Mouse (Mus musculus): ENCODE data around the gene Ugt2b38. TPM values are rescaled to one million over a fixed set of nuclear protein-coding genes. Genes with fewer than 3 reads are reported as not detected.
"Not testable (repeated sequence)": the region's sequence is repeated elsewhere in the genome, so short reads cannot be mapped to it uniquely, and the experiment has no call there.

Gene Ugt2b38
- total RNA-seq (2021), result under 1 TPM in 1 of 2 experiments, not detected in 1; 0.36 TPM
- long read RNA-seq, experiment 1, result 0 reads
- long read RNA-seq, experiment 2, result 0 reads

DNA sequence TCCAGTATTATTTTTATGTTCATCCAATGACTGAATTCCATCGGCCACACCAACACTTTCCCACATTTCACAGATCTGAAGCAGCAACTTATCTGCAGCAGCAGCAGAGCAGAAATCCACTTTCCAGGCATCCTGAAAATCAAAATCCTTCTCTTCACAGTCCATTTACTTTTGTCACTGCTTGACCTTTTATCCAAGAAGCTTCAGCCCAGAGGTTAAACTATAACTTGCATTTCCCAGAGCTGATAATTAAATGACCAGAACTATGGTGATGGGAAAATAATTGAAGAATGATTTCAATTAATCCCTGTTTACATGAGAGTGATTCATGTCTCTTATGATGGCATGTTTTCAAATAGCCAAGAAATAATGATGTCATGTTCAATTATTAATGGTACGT lies at the start of gene Ugt2b38:
Ugt2b38 (minus strand) TSS at position 163 of the 400 bp plus-strand sequence.
- DNase-seq, result not testable (repeated sequence)

- no peak for DNase-seq
Measured at GRCm38 (mm10) chr5:87458810-87459209, 34.8 kb upstream of the Ugt2b38 start.

GRCm38 (mm10) chr5:87457701-87458100 lies 33.7 kb upstream of the Ugt2b38 start:
- no peak for DNase-seq

DNA sequence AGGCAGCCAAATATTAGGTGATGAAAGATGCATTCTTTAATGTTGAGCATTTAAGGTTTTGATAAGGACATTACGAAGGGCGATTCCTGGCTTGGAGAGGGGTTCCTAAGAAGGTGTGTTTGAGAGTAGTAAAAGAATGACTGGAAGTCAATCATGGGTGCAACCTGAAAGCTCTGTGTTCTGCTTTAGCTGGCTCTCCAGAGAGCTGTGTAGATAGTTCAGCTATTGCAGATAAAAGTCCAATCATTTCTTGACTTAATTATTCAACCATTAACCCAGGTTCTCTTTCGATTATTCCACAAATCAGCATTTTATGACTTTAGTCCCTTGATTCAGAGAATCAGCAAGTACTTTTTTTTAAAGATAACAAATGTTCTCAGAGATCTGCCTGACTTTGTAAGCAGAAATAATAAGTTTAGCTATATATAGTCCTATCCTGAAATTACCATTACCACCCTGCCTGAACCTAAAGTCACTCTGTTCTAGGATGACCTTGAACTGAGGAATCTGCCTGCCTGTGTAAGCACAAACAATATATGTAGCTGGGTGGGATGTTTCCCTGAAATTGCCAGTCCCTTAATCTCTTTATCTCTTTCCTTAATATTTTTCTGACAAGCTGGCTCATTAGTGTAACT lies 32.3 kb upstream of the Ugt2b38 start:
- no peak for DNase-seq

- no peak for DNase-seq
Measured at GRCm38 (mm10) chr5:87455519-87455918, 31.5 kb upstream of the Ugt2b38 start.

DNA sequence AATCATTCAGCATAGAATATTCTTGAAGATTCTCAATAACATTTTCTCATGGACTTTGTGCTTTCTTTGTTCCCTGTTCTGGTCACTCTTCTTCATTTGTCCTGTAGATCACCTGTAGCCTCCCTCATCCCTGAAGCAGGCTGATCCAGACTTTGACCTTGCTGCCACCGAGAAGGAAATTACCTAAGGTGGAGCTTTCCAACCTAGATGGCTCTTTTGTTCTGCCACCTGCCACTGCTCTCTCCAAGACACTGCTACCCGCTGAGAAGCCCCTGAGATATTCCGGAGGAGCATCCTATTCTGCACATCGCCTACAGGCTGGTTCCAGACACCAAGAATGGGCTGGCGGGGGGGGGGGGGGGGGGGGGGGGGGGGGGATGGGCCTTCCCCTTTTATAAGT lies 28.5 kb upstream of the Ugt2b38 start:
- DNase-seq, result not testable (repeated sequence)

- DNase-seq, result peak; percentile 15
Measured at GRCm38 (mm10) chr5:87436264-87436663, 12.3 kb upstream of the Ugt2b38 start.

- no peak for DNase-seq
Measured at GRCm38 (mm10) chr5:87425676-87426075, 1.7 kb upstream of the Ugt2b38 start.

DNA sequence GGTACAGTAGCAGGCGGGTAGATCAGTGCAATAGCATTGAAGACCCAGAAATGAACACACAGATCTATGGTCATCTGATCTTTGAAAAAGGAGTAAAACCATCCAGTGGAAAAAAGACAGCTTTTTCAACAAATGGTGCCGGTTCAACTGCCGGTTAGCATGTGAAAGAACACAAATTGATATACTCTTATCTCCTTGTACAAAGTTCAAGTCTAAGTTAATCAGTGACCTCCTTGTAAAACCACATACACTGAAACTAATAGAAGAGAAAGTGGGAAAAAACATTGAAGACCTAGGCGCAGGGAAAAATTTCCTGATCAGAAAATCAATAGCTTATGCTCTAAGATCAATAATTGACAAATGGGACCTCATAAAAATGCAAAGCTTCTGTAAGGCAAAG lies 27.0 kb downstream of the Ugt2b38 start:
- no peak for DNase-seq

GRCm38 (mm10) chr5:87390818-87391217 lies 33.2 kb downstream of the Ugt2b38 start:
- DNase-seq, result no peak

DNA sequence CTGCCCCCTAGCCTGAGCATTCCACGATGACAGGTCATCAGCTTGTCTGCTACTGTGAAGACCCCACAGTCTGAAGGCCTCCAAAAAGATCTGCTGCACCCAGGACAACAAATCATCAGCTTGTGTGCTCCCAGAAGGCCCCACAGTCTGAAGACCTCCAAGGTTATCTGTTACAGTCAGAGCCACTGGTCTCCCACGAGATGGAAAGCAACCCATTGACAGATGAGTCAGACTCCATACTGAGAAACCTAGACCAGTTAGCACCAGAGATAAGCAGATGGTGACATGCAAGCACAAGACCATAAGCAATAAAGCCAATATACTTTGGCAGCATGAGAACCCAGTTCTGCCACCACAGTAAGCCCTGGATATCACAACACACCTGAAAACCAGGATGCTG lies 43.8 kb downstream of the Ugt2b38 start:
- DNase-seq, result no peak

DNA sequence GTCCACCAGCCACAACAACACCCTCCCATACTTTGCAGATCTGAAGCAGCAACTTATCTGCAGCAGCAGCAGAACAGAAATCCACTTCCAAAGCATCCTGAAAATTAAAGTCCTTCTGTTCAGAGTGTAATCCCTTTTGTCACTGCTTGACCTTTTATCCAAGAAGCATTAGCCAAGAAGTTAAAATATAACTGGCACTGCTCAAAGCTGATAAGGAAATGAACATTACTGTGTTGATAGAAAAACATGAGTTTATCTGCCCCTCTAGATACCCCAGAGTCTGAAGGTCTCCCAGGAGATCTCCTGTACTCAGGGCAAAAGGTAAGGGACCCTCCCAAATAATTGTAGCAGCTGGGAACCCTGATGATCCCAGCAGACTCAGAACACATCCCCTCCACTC lies 44.2 kb downstream of the Ugt2b38 start:
- no peak for DNase-seq

- no peak for DNase-seq
Measured at GRCm38 (mm10) chr5:87375874-87376383, 48.1 kb downstream of the Ugt2b38 start.

- no peak for DNase-seq
Measured at GRCm38 (mm10) chr5:87373502-87373863, 50.5 kb downstream of the Ugt2b38 start.

DNA sequence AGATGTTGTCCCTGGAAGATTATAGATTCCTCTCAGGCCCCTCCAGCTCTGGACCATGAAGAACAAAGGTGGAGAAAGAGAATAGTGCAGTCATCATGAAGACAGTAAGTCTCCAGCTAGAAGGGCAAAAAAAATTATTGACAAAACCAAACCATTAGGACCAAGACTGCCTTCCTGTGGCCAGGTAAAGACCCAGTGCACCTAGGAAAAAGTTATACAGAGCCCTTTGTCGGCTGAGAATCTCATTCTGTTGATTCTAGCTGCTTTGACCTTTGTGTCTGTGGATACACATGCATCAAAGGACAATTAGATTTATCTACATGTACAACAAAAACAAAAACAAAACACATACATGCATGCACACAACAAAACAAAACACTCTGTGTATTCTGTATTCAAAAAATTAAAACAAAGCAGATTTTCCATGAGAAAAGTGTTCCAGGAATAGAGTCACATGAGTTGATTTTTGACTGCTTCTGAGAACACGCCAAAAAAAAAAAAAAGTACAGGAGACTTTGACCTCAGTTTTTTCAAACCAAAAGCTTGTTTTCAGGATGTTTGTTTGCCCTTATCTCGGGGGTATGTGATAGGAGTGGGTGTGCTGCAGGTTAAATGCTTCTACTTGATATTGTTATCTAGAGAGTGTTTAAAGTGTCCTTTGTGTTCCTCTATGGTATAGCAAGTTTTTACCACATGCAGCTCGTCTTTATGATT lies 51.1 kb downstream of the Ugt2b38 start:
- DNase-seq, result not testable (repeated sequence)

Other genes with a start within 250 kb of the Ugt2b38 start
- under 1 TPM; 0.45 to 0.93 TPM for gene Ugt2b37, start 169.4 kb downstream of the Ugt2b38 start, total RNA-seq (2021)
- gene Ugt2a3, start 87.0 kb downstream of the Ugt2b38 start, total RNA-seq (2021), result 1 to 10 TPM in 1 of 2 experiments, under 1 TPM in 1; 0.85 to 1.7 TPM
- gene Ugt2a2, start 58.1 kb upstream of the Ugt2b38 start, total RNA-seq (2021), result not detected
- gene Gm43638, start 62.6 kb upstream of the Ugt2b38 start, total RNA-seq (2021), result not detected
- gene Ugt2a1, start 66.7 kb upstream of the Ugt2b38 start, total RNA-seq (2021), result not detected
- gene Sult1b1, start 114.0 kb upstream of the Ugt2b38 start, total RNA-seq (2021), result under 1 TPM; 0.30 to 0.84 TPM
- gene Sult1d1, start 144.8 kb upstream of the Ugt2b38 start, total RNA-seq (2021), result 10 to 100 TPM in 1 of 2 experiments, 1 to 10 TPM in 1; 6.0 to 16.6 TPM
- under 1 TPM in 1 of 2 experiments, not detected in 1; 0.84 TPM for gene Sult1e1, start 167.4 kb upstream of the Ugt2b38 start, total RNA-seq (2021)
- gene Csn1s1, start 242.0 kb upstream of the Ugt2b38 start, total RNA-seq (2021), result not detected

Measured in adrenal gland, postnatal 10 days (tissue).